Mouse (Mus musculus): ENCODE data around the gene Tmem74b.
A peak's percentile ranks its signal among the peaks of the same experiment; 100 is the strongest.

The Tmem74b gene

GRCm38 (mm10) chr2:151742084-151742483 lies 40.3 kb downstream of the Tmem74b start:
- DNase-seq (ENCODE audit: low spot score) = no peak

- DNase-seq (ENCODE audit: low spot score) = no peak
Measured at GRCm38 (mm10) chr2:151742850-151743679, 41.3 kb downstream of the Tmem74b start.

DNA sequence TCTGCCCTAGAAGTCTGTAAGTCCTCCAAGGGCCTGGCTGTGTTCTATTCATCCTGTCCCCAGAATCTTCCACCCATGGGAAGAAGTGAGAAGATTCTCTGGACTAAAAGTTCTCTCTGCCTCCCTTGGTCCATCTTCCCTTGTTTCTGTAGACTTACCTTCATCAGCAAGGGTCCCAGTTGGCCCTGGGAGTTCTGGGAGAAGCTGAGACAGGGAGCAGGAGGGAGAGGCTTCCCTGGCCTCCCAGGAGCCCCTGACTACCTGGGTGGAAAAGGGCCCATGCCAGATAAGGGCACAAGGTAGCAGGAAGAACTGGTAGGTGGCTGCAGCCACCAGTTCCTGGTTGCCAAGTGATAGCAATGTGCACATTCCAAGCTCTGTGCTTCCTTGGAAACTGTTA lies 42.0 kb downstream of the Tmem74b start, which contains the start of gene Psmf1:
Gene Psmf1, minus strand, starts transcription at position 342 of the 400 bp plus-strand sequence.
- no peak for DNase-seq (ENCODE audit: low spot score)

GRCm38 (mm10) chr2:151747847-151748705 lies 46.3 kb downstream of the Tmem74b start:
- DNase-seq (ENCODE audit: low spot score) = peak; percentile 80

DNA sequence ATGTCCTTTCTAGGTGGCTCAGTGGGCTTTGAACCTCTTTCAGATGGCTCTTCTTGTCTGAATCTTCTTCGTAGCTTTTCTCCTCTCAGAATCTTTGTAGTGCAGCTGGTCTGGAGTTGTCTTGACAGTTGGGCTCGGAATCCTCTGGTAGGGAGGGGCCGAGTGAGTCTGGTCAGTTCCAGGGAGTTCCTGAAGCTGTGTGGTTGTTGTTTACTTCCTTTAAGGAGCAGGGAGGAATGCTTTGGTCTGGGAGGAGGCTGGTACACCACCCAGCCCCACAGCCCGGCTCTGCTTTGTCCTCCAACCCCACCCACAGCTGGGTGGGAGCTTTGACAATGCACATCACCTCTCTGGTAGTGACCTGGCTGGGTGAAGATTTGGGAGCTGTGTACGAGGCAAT lies 49.5 kb downstream of the Tmem74b start:
- no peak for DNase-seq (ENCODE audit: low spot score)

- DNase-seq (ENCODE audit: low spot score) = no peak
Measured at GRCm38 (mm10) chr2:151756277-151757061, 54.7 kb downstream of the Tmem74b start.

- DNase-seq (ENCODE audit: low spot score) = no peak
Measured at GRCm38 (mm10) chr2:151757451-151757850, 55.6 kb downstream of the Tmem74b start.

GRCm38 (mm10) chr2:151758806-151759353 lies 57.1 kb downstream of the Tmem74b start:
- DNase-seq (ENCODE audit: low spot score) = no peak
